Mouse (Mus musculus): Measurements from ENCODE around the gene Ptprb.

Gene Ptprb

GRCm38 (mm10) chr10:116397573-116397972 lies 122.2 kb downstream of the Ptprb start:
- CTCF ChIA-PET = interaction anchor here in 2 of 4 experiments (0.5 to 0.7 kb wide), 2 partner anchors 43 to 74 kb away, joined by 3 to 4 read pairs; no protein-coding TSS in a partner anchor
- POLR2A ChIA-PET = interaction anchor here in 1 of 4 experiments (1.3 to 3.0 kb wide), 2 partner anchors 13 to 46 kb away, joined by 3 to 13 read pairs; no protein-coding TSS in a partner anchor

- CTCF ChIA-PET = interaction anchor here in 1 of 4 experiments (0.5 kb wide), 1 partner anchor 43 kb away, joined by 4 read pairs; no protein-coding TSS in a partner anchor
- POLR2A ChIA-PET = interaction anchor here in 1 of 4 experiments (1.3 to 3.0 kb wide), 2 partner anchors 13 to 45 kb away, joined by 3 to 13 read pairs; no protein-coding TSS in a partner anchor
These were observed 122.7 kb downstream of the Ptprb start for GRCm38 (mm10) chr10:116397973-116398372.

GRCm38 (mm10) chr10:116402742-116403425 lies 127.6 kb downstream of the Ptprb start:
- POLR2A ChIA-PET = no interaction called here
- CTCF ChIA-PET = no interaction called here

- CTCF ChIA-PET = interaction anchor here in 1 of 4 experiments (0.5 kb wide), 1 partner anchor 85 kb away, joined by 3 read pairs; no protein-coding TSS in a partner anchor
These were observed 128.4 kb downstream of the Ptprb start for GRCm38 (mm10) chr10:116403679-116404078.

GRCm38 (mm10) chr10:116405011-116405410 lies 129.7 kb downstream of the Ptprb start:
- ChIA-PET POLR2A (interaction anchor here in 1 of 4 experiments (1.7 kb wide), 1 partner anchor 20 kb away, joined by 4 read pairs; no protein-coding TSS in a partner anchor), CTCF (no interaction called here)

More at GRCm38 (mm10) chr10:116403679-116404078, 128.4 kb downstream of the Ptprb start:
- POLR2A ChIA-PET = no interaction called here

- CTCF ChIA-PET = interaction anchor here in 1 of 4 experiments (0.6 kb wide), 1 partner anchor 49 kb away, joined by 3 read pairs; no protein-coding TSS in a partner anchor
- POLR2A ChIA-PET = no interaction called here
These were observed 132.5 kb downstream of the Ptprb start for GRCm38 (mm10) chr10:116407684-116408359.

- POLR2A ChIA-PET = interaction anchor here in 1 of 4 experiments (0.6 kb wide), 1 partner anchor 480 kb away, joined by 3 read pairs; no protein-coding TSS in a partner anchor
- CTCF ChIA-PET = no interaction called here
These were observed 135.5 kb downstream of the Ptprb start for GRCm38 (mm10) chr10:116410826-116411225.

GRCm38 (mm10) chr10:116416142-116416541 lies 140.8 kb downstream of the Ptprb start:
- ChIA-PET POLR2A (no interaction called here), CTCF (no interaction called here)

GRCm38 (mm10) chr10:116416726-116417125 lies 141.4 kb downstream of the Ptprb start:
- CTCF ChIA-PET = no interaction called here
- POLR2A ChIA-PET = no interaction called here

- POLR2A ChIA-PET = no interaction called here
- CTCF ChIA-PET = interaction anchor here in 1 of 4 experiments (0.6 kb wide), 1 partner anchor 26 kb away, joined by 3 read pairs; no protein-coding TSS in a partner anchor
These were observed 142.9 kb downstream of the Ptprb start for GRCm38 (mm10) chr10:116418121-116418726.

GRCm38 (mm10) chr10:116420976-116421375 lies 145.7 kb downstream of the Ptprb start:
- ChIA-PET CTCF (no interaction called here), POLR2A (no interaction called here)

GRCm38 (mm10) chr10:116422551-116422950 lies 147.2 kb downstream of the Ptprb start:
- POLR2A ChIA-PET = interaction anchor here in 3 of 4 experiments (0.6 to 0.7 kb wide), 3 partner anchors 160 to 540 kb away, joined by 3 to 5 read pairs (median 4); no protein-coding TSS in a partner anchor
- CTCF ChIA-PET = interaction anchor here in 2 of 4 experiments (0.6 to 0.7 kb wide), 3 partner anchors 122 to 676 kb away, joined by 3 to 4 read pairs (median 3); no protein-coding TSS in a partner anchor

GRCm38 (mm10) chr10:116424921-116425320 lies 149.6 kb downstream of the Ptprb start:
- ChIA-PET CTCF (interaction anchor here in 1 of 4 experiments (0.9 kb wide), 1 partner anchor 469 kb away, joined by 3 read pairs; no protein-coding TSS in a partner anchor), POLR2A (no interaction called here)

- ChIA-PET POLR2A (no interaction called here), CTCF (no interaction called here)
These were observed 150.9 kb downstream of the Ptprb start for GRCm38 (mm10) chr10:116426176-116426575.

- ChIA-PET POLR2A (interaction anchor here in 1 of 4 experiments (0.7 kb wide), 1 partner anchor 70 kb away, joined by 3 read pairs; no protein-coding TSS in a partner anchor), CTCF (interaction anchor here in 1 of 4 experiments (0.6 to 0.8 kb wide), 2 partner anchors 208 to 361 kb away, joined by 4 to 7 read pairs; no protein-coding TSS in a partner anchor)
These were observed 152.9 kb downstream of the Ptprb start for GRCm38 (mm10) chr10:116428026-116428780.

GRCm38 (mm10) chr10:116432421-116432820 lies 157.1 kb downstream of the Ptprb start:
- POLR2A ChIA-PET = no interaction called here

GRCm38 (mm10) chr10:116435455-116435854 lies 160.1 kb downstream of the Ptprb start:
- ChIA-PET CTCF (interaction anchor here in 1 of 4 experiments (0.6 to 1.0 kb wide), 2 partner anchors 9 to 560 kb away, joined by 3 read pairs; no protein-coding TSS in a partner anchor), POLR2A (no interaction called here)

More at GRCm38 (mm10) chr10:116432421-116432820, 157.1 kb downstream of the Ptprb start:
- CTCF ChIA-PET = no interaction called here

All from embryonic stem cell, embryonic (primary cell).